Mouse (Mus musculus) retina, adult 2 months (tissue): ENCODE data around the gene 3110001I22Rik.
A peak's percentile ranks its signal among the peaks of the same experiment; 100 is the strongest.
"Not testable (repeated sequence)": the region's sequence is repeated elsewhere in the genome, so short reads cannot be mapped to it uniquely, and the experiment has no call there.

Source experiments
- DNase-seq: peaks from one replicate; pipeline ENCODE4 v3.0.0-alpha.2; 2012; ENCODE audit warnings: low read depth, low spot score

3110001I22Rik gene

GRCm38 (mm10) chr16:13671685-13672385, at the start of gene 3110001I22Rik, which contains the start of gene Bfar:
Gene 3110001I22Rik, plus strand, starts transcription at chr16:13671929.
Gene Bfar, plus strand, starts transcription at chr16:13671858.
- peak; percentile 89 for DNase-seq

GRCm38 (mm10) chr16:13628345-13628744, 43.4 kb upstream of the 3110001I22Rik start:
- no peak for DNase-seq

- not testable (repeated sequence) for DNase-seq
Measured at GRCm38 (mm10) chr16:13638198-13638597, 33.5 kb upstream of the 3110001I22Rik start.

- no peak for DNase-seq
Measured at GRCm38 (mm10) chr16:13639508-13639907, 32.2 kb upstream of the 3110001I22Rik start.

GRCm38 (mm10) chr16:13640064-13640463, 31.7 kb upstream of the 3110001I22Rik start:
- no peak for DNase-seq

GRCm38 (mm10) chr16:13644474-13644873, 27.3 kb upstream of the 3110001I22Rik start:
- no peak for DNase-seq

GRCm38 (mm10) chr16:13645930-13646329, 25.8 kb upstream of the 3110001I22Rik start:
- DNase-seq, result no peak

GRCm38 (mm10) chr16:13658886-13659285, 12.8 kb upstream of the 3110001I22Rik start:
- no peak for DNase-seq

GRCm38 (mm10) chr16:13660736-13661135, 11.0 kb upstream of the 3110001I22Rik start:
- no peak for DNase-seq

GRCm38 (mm10) chr16:13667878-13668343, 3.8 kb upstream of the 3110001I22Rik start, which contains the start of gene Parn:
Gene Parn, minus strand, starts transcription at chr16:13668170.
- DNase-seq, result peak; percentile 79

- no peak for DNase-seq
Measured at GRCm38 (mm10) chr16:13668402-13669108, 3.2 kb upstream of the 3110001I22Rik start.

- DNase-seq, result no peak
Measured at GRCm38 (mm10) chr16:13669282-13669681, 2.4 kb upstream of the 3110001I22Rik start.

GRCm38 (mm10) chr16:13670896-13671295, 833 bp upstream of the 3110001I22Rik start:
- not testable (repeated sequence) for DNase-seq

GRCm38 (mm10) chr16:13672386-13672898, 713 bp downstream of the 3110001I22Rik start:
- no peak for DNase-seq

- no peak for DNase-seq
Measured at GRCm38 (mm10) chr16:13673114-13673513, 1.4 kb downstream of the 3110001I22Rik start.

GRCm38 (mm10) chr16:13674511-13674910, 2.8 kb downstream of the 3110001I22Rik start:
- no peak for DNase-seq

- no peak for DNase-seq
Measured at GRCm38 (mm10) chr16:13678601-13679319, 7.0 kb downstream of the 3110001I22Rik start.

GRCm38 (mm10) chr16:13698998-13699397, 27.3 kb downstream of the 3110001I22Rik start:
- DNase-seq, result no peak

- no peak for DNase-seq
Measured at GRCm38 (mm10) chr16:13702184-13702583, 30.5 kb downstream of the 3110001I22Rik start.

- DNase-seq, result no peak
Measured at GRCm38 (mm10) chr16:13704676-13705075, 32.9 kb downstream of the 3110001I22Rik start.

GRCm38 (mm10) chr16:13714910-13715309, 43.2 kb downstream of the 3110001I22Rik start:
- DNase-seq, result no peak
